Mouse (Mus musculus): ENCODE measurements around the gene Dusp14. TPM values are rescaled to one million over a fixed set of nuclear protein-coding genes. Genes with fewer than 3 reads are reported as not detected.

The Dusp14 gene
- 14.5 and 17.1 TPM in 2 replicates for polyA plus RNA-seq (2012; ENCODE audit: insufficient read depth, low replicate concordance)

DNA sequence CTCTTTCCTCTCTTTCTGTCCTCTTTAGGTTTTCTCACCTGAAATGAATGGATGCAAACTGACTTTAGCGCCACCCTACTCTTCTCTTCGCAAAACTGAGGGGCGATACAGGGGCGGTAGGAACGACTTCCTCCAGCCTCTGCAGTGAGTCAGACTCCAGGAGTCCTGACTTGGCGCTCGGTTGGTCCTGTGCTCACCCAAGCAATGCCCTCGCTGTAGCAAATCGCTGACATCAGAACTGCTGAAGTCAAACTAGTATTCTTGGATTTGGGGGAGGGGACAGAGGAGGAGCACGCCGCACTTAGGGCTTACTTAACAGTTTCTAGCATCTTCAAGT, at the start of gene Dusp14:
TSS of gene Dusp14 (minus strand) at position 228 of the 337 bp plus-strand sequence.
- Histone ChIP-seq H3K27me3 (replicated peaks) (peaks cover 52% of the 10 kb centered on the region), H3K36me3 (replicated peaks; ENCODE audit: low read length) (peaks cover 2% of the 10 kb centered on the region), H3K4me1 (peaks cover 50% of the 10 kb centered on the region), H3K9me3 (no peaks in the 10 kb centered on the region), H3K4me3 (replicated peaks) (peak within 1 kb of the TSS; percentile 94)
- TF ChIP-seq GATA1 (IDR thresholded peaks at IDR 0.05; ENCODE audit: borderline replicate concordance, low read length): no peak
- TF ChIP-seq FLI1 (IDR thresholded peaks at IDR 0.05; ENCODE audit: low read length): no peak

DNA sequence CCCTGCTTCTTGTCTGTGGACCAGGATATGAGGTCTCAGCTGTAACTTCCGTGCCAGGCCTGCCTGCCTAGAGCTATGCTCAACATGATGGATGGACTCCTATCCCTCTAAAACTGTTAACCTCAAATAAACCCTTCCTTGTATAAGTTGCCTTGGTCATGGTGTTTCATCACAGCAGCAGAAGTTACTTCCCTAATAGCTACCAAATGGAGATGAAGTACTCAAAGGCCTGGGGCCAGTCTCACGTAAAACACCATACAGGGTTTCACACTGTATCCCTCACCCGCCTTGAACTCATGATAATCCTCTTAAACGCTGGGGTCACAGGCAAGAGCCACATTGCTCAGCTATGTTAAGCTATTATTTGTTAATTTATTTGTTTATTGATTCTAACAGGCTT, 48.4 kb upstream of the Dusp14 start:
- no peak for TF ChIP-seq FLI1 (IDR thresholded peaks at IDR 0.05; ENCODE audit: low read length)
- TF ChIP-seq GATA1 (IDR thresholded peaks at IDR 0.05; ENCODE audit: borderline replicate concordance, low read length): no peak
- Histone ChIP-seq H3K36me3 (replicated peaks; ENCODE audit: low read length) (peaks cover 93% of the 10 kb centered on the region), H3K4me3 (replicated peaks) (no peak overlapping the region), H3K27me3 (replicated peaks) (no peaks in the 10 kb centered on the region), H3K9me3 (no peaks in the 10 kb centered on the region), H3K4me1 (peaks cover 2% of the 10 kb centered on the region)

- no peak for TF ChIP-seq FLI1 (IDR thresholded peaks at IDR 0.05; ENCODE audit: low read length)
- no peak for TF ChIP-seq GATA1 (IDR thresholded peaks at IDR 0.05; ENCODE audit: borderline replicate concordance, low read length)
- Histone ChIP-seq H3K27me3 (replicated peaks) (no peaks in the 10 kb centered on the region), H3K36me3 (replicated peaks; ENCODE audit: low read length) (peaks cover 89% of the 10 kb centered on the region), H3K4me3 (replicated peaks) (no peak overlapping the region), H3K9me3 (no peaks in the 10 kb centered on the region), H3K4me1 (peaks cover 7% of the 10 kb centered on the region)
Observed at GRCm38 (mm10) chr11:84116221-84116620, 47.2 kb upstream of the Dusp14 start.

- H3K36me3 ChIP-seq (replicated peaks; ENCODE audit: low read length): peaks cover 89% of the 10 kb centered on the region
- no peaks in the 10 kb centered on the region for H3K27me3 ChIP-seq (replicated peaks)
- TF ChIP-seq GATA1 (IDR thresholded peaks at IDR 0.05; ENCODE audit: borderline replicate concordance, low read length) (no peak), FLI1 (IDR thresholded peaks at IDR 0.05; ENCODE audit: low read length) (no peak)
- H3K4me1 ChIP-seq: peaks cover 7% of the 10 kb centered on the region
- no peaks in the 10 kb centered on the region for H3K9me3 ChIP-seq
- no peak overlapping the region for H3K4me3 ChIP-seq (replicated peaks)
Observed at GRCm38 (mm10) chr11:84115646-84116045, 46.6 kb upstream of the Dusp14 start.

GRCm38 (mm10) chr11:84113623-84114022, 44.6 kb upstream of the Dusp14 start:
- TF ChIP-seq GATA1 (IDR thresholded peaks at IDR 0.05; ENCODE audit: borderline replicate concordance, low read length) (no peak), FLI1 (IDR thresholded peaks at IDR 0.05; ENCODE audit: low read length) (no peak)
- H3K36me3 ChIP-seq (replicated peaks; ENCODE audit: low read length): peaks cover 89% of the 10 kb centered on the region
- H3K4me3 ChIP-seq (replicated peaks): no peak overlapping the region
- no peaks in the 10 kb centered on the region for H3K27me3 ChIP-seq (replicated peaks)
- peaks cover 7% of the 10 kb centered on the region for H3K4me1 ChIP-seq
- H3K9me3 ChIP-seq: no peaks in the 10 kb centered on the region

GRCm38 (mm10) chr11:84107137-84107536, 38.1 kb upstream of the Dusp14 start:
- no peaks in the 10 kb centered on the region for H3K27me3 ChIP-seq (replicated peaks)
- peaks cover 97% of the 10 kb centered on the region for H3K36me3 ChIP-seq (replicated peaks; ENCODE audit: low read length)
- no peak for TF ChIP-seq GATA1 (IDR thresholded peaks at IDR 0.05; ENCODE audit: borderline replicate concordance, low read length)
- TF ChIP-seq FLI1 (IDR thresholded peaks at IDR 0.05; ENCODE audit: low read length): no peak
- no peaks in the 10 kb centered on the region for H3K9me3 ChIP-seq
- H3K4me3 ChIP-seq (replicated peaks): no peak overlapping the region
- peaks cover 7% of the 10 kb centered on the region for H3K4me1 ChIP-seq

DNA sequence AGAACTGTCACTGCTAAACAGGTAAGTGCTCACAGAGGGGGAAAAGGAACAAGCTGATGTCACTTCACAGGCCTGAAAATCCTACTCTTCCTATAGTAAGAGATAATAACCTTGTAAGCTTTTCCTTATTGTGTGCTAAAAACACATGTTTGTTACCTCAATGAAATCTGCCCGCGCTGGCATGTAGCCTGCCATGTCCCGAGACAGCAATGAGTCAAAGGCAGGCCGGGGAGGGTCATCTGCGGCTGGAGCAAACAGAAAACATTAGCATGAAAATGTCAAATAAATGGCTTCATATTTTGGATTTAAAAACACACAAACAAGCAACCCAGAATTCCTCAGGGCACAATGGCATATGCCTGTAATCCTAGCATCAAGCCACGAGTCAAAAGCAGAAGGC, 35.0 kb upstream of the Dusp14 start:
- H3K4me3 ChIP-seq (replicated peaks): no peak overlapping the region
- no peaks in the 10 kb centered on the region for H3K27me3 ChIP-seq (replicated peaks)
- TF ChIP-seq FLI1 (IDR thresholded peaks at IDR 0.05; ENCODE audit: low read length) (no peak), GATA1 (IDR thresholded peaks at IDR 0.05; ENCODE audit: borderline replicate concordance, low read length) (no peak)
- H3K9me3 ChIP-seq: no peaks in the 10 kb centered on the region
- H3K4me1 ChIP-seq: peaks cover 5% of the 10 kb centered on the region
- H3K36me3 ChIP-seq (replicated peaks; ENCODE audit: low read length): peaks cover 100% of the 10 kb centered on the region

- H3K27me3 ChIP-seq (replicated peaks): no peaks in the 10 kb centered on the region
- H3K4me3 ChIP-seq (replicated peaks): no peak overlapping the region
- no peak for TF ChIP-seq FLI1 (IDR thresholded peaks at IDR 0.05; ENCODE audit: low read length)
- no peak for TF ChIP-seq GATA1 (IDR thresholded peaks at IDR 0.05; ENCODE audit: borderline replicate concordance, low read length)
- H3K4me1 ChIP-seq: no peaks in the 10 kb centered on the region
- peaks cover 98% of the 10 kb centered on the region for H3K36me3 ChIP-seq (replicated peaks; ENCODE audit: low read length)
- no peaks in the 10 kb centered on the region for H3K9me3 ChIP-seq
Observed at GRCm38 (mm10) chr11:84101182-84101581, 32.1 kb upstream of the Dusp14 start.

DNA sequence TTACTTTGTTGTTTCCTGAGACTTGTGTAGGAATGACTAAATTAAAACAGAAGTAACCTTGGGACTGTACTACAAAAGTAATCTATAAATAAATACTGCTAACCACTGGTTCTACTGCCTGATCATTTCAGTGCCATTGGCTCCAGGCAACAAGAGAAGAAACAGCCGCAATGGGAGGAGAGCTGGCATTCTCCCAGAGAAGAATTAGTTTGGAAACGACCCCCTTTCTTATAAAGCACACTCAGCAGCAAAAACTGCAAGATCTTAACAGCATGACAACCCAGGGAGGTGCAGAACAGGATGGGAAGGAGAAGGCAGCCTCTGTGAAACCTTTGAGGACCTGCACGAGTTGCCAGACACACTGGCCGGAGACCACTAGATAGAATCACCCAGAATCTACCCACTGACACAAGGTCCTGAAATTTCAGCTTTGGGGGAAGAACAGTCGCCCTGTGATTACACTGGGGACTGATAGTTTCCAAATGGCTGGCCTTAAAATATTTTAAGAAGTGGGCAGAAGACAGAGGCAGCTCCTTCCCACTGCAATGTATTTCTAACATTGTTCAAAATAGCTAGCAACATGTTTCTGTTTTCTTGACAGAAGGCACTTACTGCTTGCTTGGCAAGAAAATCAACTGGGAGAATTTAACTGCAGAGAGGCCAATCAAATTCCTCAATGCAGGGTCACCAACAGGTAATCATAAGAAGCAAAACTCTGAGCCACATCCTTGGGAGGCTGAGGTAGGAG, 28.4 kb upstream of the Dusp14 start:
- Histone ChIP-seq H3K9me3 (no peaks in the 10 kb centered on the region), H3K27me3 (replicated peaks) (no peaks in the 10 kb centered on the region), H3K4me3 (replicated peaks) (no peak overlapping the region), H3K36me3 (replicated peaks; ENCODE audit: low read length) (peaks cover 91% of the 10 kb centered on the region), H3K4me1 (no peaks in the 10 kb centered on the region)
- TF ChIP-seq GATA1 (IDR thresholded peaks at IDR 0.05; ENCODE audit: borderline replicate concordance, low read length) (no peak), FLI1 (IDR thresholded peaks at IDR 0.05; ENCODE audit: low read length) (no peak)

GRCm38 (mm10) chr11:84095084-84095483, 26.0 kb upstream of the Dusp14 start:
- Histone ChIP-seq H3K4me1 (0 out of 2 replicates have a peak, but pooled peaks cover 3% of the 10 kb centered on the region), H3K36me3 (replicated peaks; ENCODE audit: low read length) (peaks cover 90% of the 10 kb centered on the region), H3K4me3 (replicated peaks) (no peak overlapping the region), H3K9me3 (no peaks in the 10 kb centered on the region), H3K27me3 (replicated peaks) (no peaks in the 10 kb centered on the region)
- no peak for TF ChIP-seq GATA1 (IDR thresholded peaks at IDR 0.05; ENCODE audit: borderline replicate concordance, low read length)
- TF ChIP-seq FLI1 (IDR thresholded peaks at IDR 0.05; ENCODE audit: low read length): no peak

Measured in megakaryocyte, embryonic 14.5 days (primary cell).